Mouse (Mus musculus): ENCODE results near the gene Gm20388. TPM values are rescaled to one million over a fixed set of nuclear protein-coding genes. Genes with fewer than 3 reads are reported as not detected.

Gene Gm20388
- polyA plus RNA-seq, 1 experiment from 2014 or later, result 5.3 TPM

GRCm38 (mm10) chr8:122336251-122336910, 2425.7 kb downstream of the Gm20388 start:
- DNase-seq (ENCODE audit: low spot score) (peak; percentile 58), ATAC-seq (replicated peaks; ENCODE audit: low FRiP score) (no peak)
- peak overlapping the region; percentile 33 for H3K4me3 ChIP-seq (ENCODE audit: low read depth, low read length)
- peak overlapping the region; percentile 54 for H3K4me2 ChIP-seq
- no peak overlapping the region for H3K9ac ChIP-seq (ENCODE audit: low read depth, low read length)
- no peak overlapping the region for H3K27ac ChIP-seq (ENCODE audit: low read depth, low read length)
- H3K27me3 ChIP-seq (replicated peaks; ENCODE audit: control insufficient read depth, insufficient read depth, low read length), result peaks cover 12% of the 10 kb centered on the region
- peaks cover 73% of the 10 kb centered on the region for H3K36me3 ChIP-seq (ENCODE audit: control insufficient read depth, insufficient read depth, low read length)
- peaks cover 8% of the 10 kb centered on the region; the same call in 1 of the 2 replicates for H3K9me3 ChIP-seq (ENCODE audit: control insufficient read depth, low read length)
- peaks cover 23% of the 10 kb centered on the region for H3K4me1 ChIP-seq (replicated peaks; ENCODE audit: control insufficient read depth, insufficient read depth, low read length)
- 50% methylated on average over 79 of the region's 81 CpGs for WGBS

- H3K4me3 ChIP-seq (ENCODE audit: low read depth, low read length), result no peak overlapping the region
- H3K4me2 ChIP-seq, result no peak overlapping the region
- H3K27me3 ChIP-seq (replicated peaks; ENCODE audit: control insufficient read depth, insufficient read depth, low read length), result peaks cover 14% of the 10 kb centered on the region
- ATAC-seq (replicated peaks; ENCODE audit: low FRiP score), result no peak
- peak; percentile 42 for DNase-seq (ENCODE audit: low spot score)
- peaks cover 52% of the 10 kb centered on the region for H3K36me3 ChIP-seq (ENCODE audit: control insufficient read depth, insufficient read depth, low read length)
- H3K27ac ChIP-seq (ENCODE audit: low read depth, low read length), result no peak overlapping the region; the same call in 1 of the 2 replicates
- H3K9ac ChIP-seq (ENCODE audit: low read depth, low read length), result no peak overlapping the region
- peaks cover 39% of the 10 kb centered on the region for H3K4me1 ChIP-seq (replicated peaks; ENCODE audit: control insufficient read depth, insufficient read depth, low read length)
- H3K9me3 ChIP-seq (ENCODE audit: control insufficient read depth, low read length), result peaks cover 8% of the 10 kb centered on the region; the same call in 1 of the 2 replicates
- WGBS, result 71% methylated on average over 6 of the region's 6 CpGs
Observed at GRCm38 (mm10) chr8:122338852-122339251, 2428.2 kb downstream of the Gm20388 start.

- Histone ChIP-seq H3K9ac (ENCODE audit: low read depth, low read length) (no peak overlapping the region), H3K27ac (ENCODE audit: low read depth, low read length) (peak overlapping the region; percentile 26; the same call in 1 of the 2 replicates), H3K4me3 (ENCODE audit: low read depth, low read length) (no peak overlapping the region), H3K4me2 (no peak overlapping the region), H3K4me1 (replicated peaks; ENCODE audit: control insufficient read depth, insufficient read depth, low read length) (peaks cover 54% of the 10 kb centered on the region), H3K27me3 (replicated peaks; ENCODE audit: control insufficient read depth, insufficient read depth, low read length) (peaks cover 10% of the 10 kb centered on the region; the same call in 1 of the 2 replicates), H3K36me3 (ENCODE audit: control insufficient read depth, insufficient read depth, low read length) (peaks cover 33% of the 10 kb centered on the region), H3K9me3 (ENCODE audit: control insufficient read depth, low read length) (peaks cover 6% of the 10 kb centered on the region; the same call in 1 of the 2 replicates)
- WGBS, result 78% methylated on average over 3 of the region's 3 CpGs
- ATAC-seq (replicated peaks; ENCODE audit: low FRiP score) (no peak), DNase-seq (ENCODE audit: low spot score) (no peak)
Observed at GRCm38 (mm10) chr8:122340761-122341160, 2430.1 kb downstream of the Gm20388 start.

GRCm38 (mm10) chr8:122341790-122342189, 2431.1 kb downstream of the Gm20388 start:
- H3K27ac ChIP-seq (ENCODE audit: low read depth, low read length), result no peak overlapping the region; the same call in 1 of the 2 replicates
- peaks cover 48% of the 10 kb centered on the region for H3K4me1 ChIP-seq (replicated peaks; ENCODE audit: control insufficient read depth, insufficient read depth, low read length)
- no peak overlapping the region for H3K9ac ChIP-seq (ENCODE audit: low read depth, low read length)

GRCm38 (mm10) chr8:122342362-122342761, 2431.7 kb downstream of the Gm20388 start:
- no peak overlapping the region for H3K4me2 ChIP-seq
- peaks cover 48% of the 10 kb centered on the region for H3K4me1 ChIP-seq (replicated peaks; ENCODE audit: control insufficient read depth, insufficient read depth, low read length)
- H3K9ac ChIP-seq (ENCODE audit: low read depth, low read length), result no peak overlapping the region
- H3K27me3 ChIP-seq (replicated peaks; ENCODE audit: control insufficient read depth, insufficient read depth, low read length), result peaks cover 2% of the 10 kb centered on the region; the same call in 1 of the 2 replicates
- no peaks in the 10 kb centered on the region for H3K9me3 ChIP-seq (ENCODE audit: control insufficient read depth, low read length)
- peaks cover 17% of the 10 kb centered on the region for H3K36me3 ChIP-seq (ENCODE audit: control insufficient read depth, insufficient read depth, low read length)
- no peak overlapping the region for H3K27ac ChIP-seq (ENCODE audit: low read depth, low read length)
- H3K4me3 ChIP-seq (ENCODE audit: low read depth, low read length), result no peak overlapping the region
- ATAC-seq (replicated peaks; ENCODE audit: low FRiP score) (no peak), DNase-seq (ENCODE audit: low spot score) (no peak)
- 48% methylated on average over 5 of the region's 5 CpGs for WGBS

More at GRCm38 (mm10) chr8:122341790-122342189, 2431.1 kb downstream of the Gm20388 start:
- Histone ChIP-seq H3K36me3 (ENCODE audit: control insufficient read depth, insufficient read depth, low read length) (peaks cover 23% of the 10 kb centered on the region), H3K27me3 (replicated peaks; ENCODE audit: control insufficient read depth, insufficient read depth, low read length) (peaks cover 5% of the 10 kb centered on the region; the same call in 1 of the 2 replicates), H3K4me3 (ENCODE audit: low read depth, low read length) (no peak overlapping the region), H3K9me3 (ENCODE audit: control insufficient read depth, low read length) (peaks cover under 1% of the 10 kb centered on the region; the same call in 1 of the 2 replicates), H3K4me2 (no peak overlapping the region; the same call in 1 of the 2 replicates)
- DNase-seq (ENCODE audit: low spot score), result peak; percentile 40
- 63% methylated on average over 6 of the region's 6 CpGs for WGBS
- ATAC-seq (replicated peaks; ENCODE audit: low FRiP score), result peak; percentile 19

- H3K4me3 ChIP-seq (ENCODE audit: low read depth, low read length), result no peak overlapping the region; the same call in 1 of the 2 replicates
- under 1% methylated on average over 9 of the region's 9 CpGs for WGBS
Observed at GRCm38 (mm10) chr8:122342806-122343209, 2432.2 kb downstream of the Gm20388 start.

GRCm38 (mm10) chr8:122343341-122343740, 2432.7 kb downstream of the Gm20388 start:
- Histone ChIP-seq H3K27ac (ENCODE audit: low read depth, low read length) (peak overlapping the region; percentile 28; the same call in 1 of the 2 replicates), H3K4me1 (replicated peaks; ENCODE audit: control insufficient read depth, insufficient read depth, low read length) (peaks cover 56% of the 10 kb centered on the region)

More at GRCm38 (mm10) chr8:122342806-122343209, 2432.2 kb downstream of the Gm20388 start:
- Histone ChIP-seq H3K9me3 (ENCODE audit: control insufficient read depth, low read length) (no peaks in the 10 kb centered on the region), H3K27me3 (replicated peaks; ENCODE audit: control insufficient read depth, insufficient read depth, low read length) (peaks cover 2% of the 10 kb centered on the region; the same call in 1 of the 2 replicates), H3K36me3 (ENCODE audit: control insufficient read depth, insufficient read depth, low read length) (peaks cover 12% of the 10 kb centered on the region), H3K4me2 (peak overlapping the region; percentile 71), H3K27ac (ENCODE audit: low read depth, low read length) (peak overlapping the region; percentile 28; the same call in 1 of the 2 replicates), H3K9ac (ENCODE audit: low read depth, low read length) (0 out of 2 replicates have a peak overlapping the region, but pooled peaks have one; percentile 30), H3K4me1 (replicated peaks; ENCODE audit: control insufficient read depth, insufficient read depth, low read length) (peaks cover 51% of the 10 kb centered on the region)
- ATAC-seq (replicated peaks; ENCODE audit: low FRiP score) (peak; percentile 27), DNase-seq (ENCODE audit: low spot score) (peak; percentile 52)

GRCm38 (mm10) chr8:122343758-122344157, 2433.1 kb downstream of the Gm20388 start:
- Histone ChIP-seq H3K4me2 (peak overlapping the region; percentile 71), H3K27ac (ENCODE audit: low read depth, low read length) (0 out of 2 replicates have a peak overlapping the region, but pooled peaks have one; percentile 28), H3K9me3 (ENCODE audit: control insufficient read depth, low read length) (no peaks in the 10 kb centered on the region), H3K4me3 (ENCODE audit: low read depth, low read length) (peak overlapping the region; percentile 29), H3K9ac (ENCODE audit: low read depth, low read length) (peak overlapping the region; percentile 41; the same call in 1 of the 2 replicates), H3K27me3 (replicated peaks; ENCODE audit: control insufficient read depth, insufficient read depth, low read length) (peaks cover 2% of the 10 kb centered on the region; the same call in 1 of the 2 replicates), H3K36me3 (ENCODE audit: control insufficient read depth, insufficient read depth, low read length) (peaks cover 5% of the 10 kb centered on the region; the same call in 1 of the 2 replicates), H3K4me1 (replicated peaks; ENCODE audit: control insufficient read depth, insufficient read depth, low read length) (peaks cover 59% of the 10 kb centered on the region)
- ATAC-seq (replicated peaks; ENCODE audit: low FRiP score) (peak; percentile 37; the same call in 1 of the 2 replicates), DNase-seq (ENCODE audit: low spot score) (peak; percentile 43)
- 0% methylated on average over 14 of the region's 14 CpGs for WGBS

More at GRCm38 (mm10) chr8:122343341-122343740, 2432.7 kb downstream of the Gm20388 start:
- ATAC-seq (replicated peaks; ENCODE audit: low FRiP score), result no peak
- DNase-seq (ENCODE audit: low spot score), result peak; percentile 42
- Histone ChIP-seq H3K9ac (ENCODE audit: low read depth, low read length) (peak overlapping the region; percentile 41; the same call in 1 of the 2 replicates), H3K9me3 (ENCODE audit: control insufficient read depth, low read length) (no peaks in the 10 kb centered on the region), H3K27me3 (replicated peaks; ENCODE audit: control insufficient read depth, insufficient read depth, low read length) (peaks cover 2% of the 10 kb centered on the region; the same call in 1 of the 2 replicates), H3K36me3 (ENCODE audit: control insufficient read depth, insufficient read depth, low read length) (peaks cover 8% of the 10 kb centered on the region), H3K4me2 (peak overlapping the region; percentile 71), H3K4me3 (ENCODE audit: low read depth, low read length) (peak overlapping the region; percentile 29)
- 7% methylated on average over 11 of the region's 11 CpGs for WGBS
